Mouse (Mus musculus) heart, postnatal 25 days (tissue): ENCODE measurements around the gene Stard9. TPM values are rescaled to one million over a fixed set of nuclear protein-coding genes. Genes with fewer than 3 reads are reported as not detected.
"Not testable (repeated sequence)": the region's sequence is repeated elsewhere in the genome, so short reads cannot be mapped to it uniquely, and the experiment has no call there.

ENCODE experiments used
- DNase-seq: peaks from one replicate; pipeline ENCODE4 v3.0.0; 2022; ENCODE audit warnings: low spot score
- intact Hi-C: fragments of 180-260 bp; cut with DNase I; formaldehyde crosslinking; loops from one replicate; pipeline ENCODE4 v1.15.1; 2025
- total RNA-seq, 2 experiments: library from RNA; stranded (reverse); gene quantifications; 2 replicates each; pipeline ENCODE4 v1.2.3; 2021

Gene Stard9
- total RNA-seq, 2 experiments from 2014 or later: 8.2 to 9.7 TPM

- intact Hi-C loops: no loop called here
- no peak for DNase-seq
Observed at GRCm38 (mm10) chr2:120652256-120652924, 23.5 kb downstream of the Stard9 start.

- intact Hi-C loops: no loop called here
- DNase-seq: no peak
Observed at GRCm38 (mm10) chr2:120652925-120653284, 24.0 kb downstream of the Stard9 start.

- intact Hi-C loops: no loop called here
- no peak for DNase-seq
Observed at GRCm38 (mm10) chr2:120654693-120655092, 25.8 kb downstream of the Stard9 start.

GRCm38 (mm10) chr2:120655905-120656304 lies 27.0 kb downstream of the Stard9 start:
- no peak for DNase-seq
- intact Hi-C loops: no loop called here

GRCm38 (mm10) chr2:120656711-120657110 lies 27.8 kb downstream of the Stard9 start:
- intact Hi-C loops: no loop called here
- DNase-seq: no peak

GRCm38 (mm10) chr2:120658486-120658885 lies 29.6 kb downstream of the Stard9 start:
- no peak for DNase-seq
- intact Hi-C loops: no loop called here

GRCm38 (mm10) chr2:120659318-120659717 lies 30.4 kb downstream of the Stard9 start:
- no peak for DNase-seq
- intact Hi-C loops: no loop called here

- intact Hi-C loops: no loop called here
- DNase-seq: no peak
Observed at GRCm38 (mm10) chr2:120660486-120661078, 31.7 kb downstream of the Stard9 start.

GRCm38 (mm10) chr2:120662766-120663165 lies 33.8 kb downstream of the Stard9 start:
- intact Hi-C loops: no loop called here
- DNase-seq: no peak

- intact Hi-C loops: no loop called here
- no peak for DNase-seq
Observed at GRCm38 (mm10) chr2:120663491-120664154, 34.7 kb downstream of the Stard9 start.

- intact Hi-C loops: loop anchor here (5.0 kb wide), 2 partner anchors 60 to 190 kb away; partner anchors contain the start of genes Haus2 and Lrrc57
- DNase-seq: no peak
Observed at GRCm38 (mm10) chr2:120667446-120667845, 38.5 kb downstream of the Stard9 start.

GRCm38 (mm10) chr2:120670253-120670652 lies 41.3 kb downstream of the Stard9 start:
- DNase-seq: no peak
- intact Hi-C loops: loop anchor here (5.0 kb wide), 1 partner anchor 138 kb away; no protein-coding TSS in a partner anchor

GRCm38 (mm10) chr2:120681151-120681550 lies 52.2 kb downstream of the Stard9 start:
- DNase-seq, intact Hi-C loops: not testable (repeated sequence)

- intact Hi-C loops: no loop called here
- no peak for DNase-seq
Observed at GRCm38 (mm10) chr2:120697767-120698166, 68.8 kb downstream of the Stard9 start.

GRCm38 (mm10) chr2:120700379-120700885 lies 71.5 kb downstream of the Stard9 start:
- intact Hi-C loops: no loop called here

GRCm38 (mm10) chr2:120702675-120703074 lies 73.8 kb downstream of the Stard9 start:
- intact Hi-C loops: no loop called here
- no peak for DNase-seq

More at GRCm38 (mm10) chr2:120700379-120700885, 71.5 kb downstream of the Stard9 start:
- DNase-seq: no peak

- intact Hi-C loops: no loop called here
- no peak for DNase-seq
Observed at GRCm38 (mm10) chr2:120707041-120707440, 78.1 kb downstream of the Stard9 start.

GRCm38 (mm10) chr2:120710154-120710553 lies 81.2 kb downstream of the Stard9 start:
- no peak for DNase-seq
- intact Hi-C loops: no loop called here

- intact Hi-C loops: no loop called here
- DNase-seq: no peak
Observed at GRCm38 (mm10) chr2:120710948-120711347, 82.0 kb downstream of the Stard9 start.

- no peak for DNase-seq
- intact Hi-C loops: no loop called here
Observed at GRCm38 (mm10) chr2:120713441-120713840, 84.5 kb downstream of the Stard9 start.

- intact Hi-C loops: no loop called here
Observed at GRCm38 (mm10) chr2:120718496-120718895, 89.6 kb downstream of the Stard9 start.

More at GRCm38 (mm10) chr2:120718496-120718895, 89.6 kb downstream of the Stard9 start:
- no peak for DNase-seq
